Mouse (Mus musculus) Patski (cell line): ENCODE results near the gene Mpped2. TPM values are rescaled to one million over a fixed set of nuclear protein-coding genes. Genes with fewer than 3 reads are reported as not detected.
A peak's percentile ranks its signal among the peaks of the same experiment; 100 is the strongest.

Source experiments
- ATAC-seq: fragments of 100-300 bp; one replicate; pipeline ENCODE4 v1.8.0; 2021
- CTCF ChIA-PET: fragments of 350-600 bp; sonication (Branson Sonifier 250); formaldehyde crosslinking; loops from one replicate; lab custom pipeline; 2022; ENCODE audit warnings: inconsistent platforms; lab: Charles Lee
- POLR2A ChIA-PET: fragments of 350-600 bp; sonication (Branson Sonifier 250); formaldehyde crosslinking; loops from one replicate; lab custom pipeline; 2022; ENCODE audit warnings: antibody characterized with exemption, inconsistent platforms; lab: Charles Lee
- DNase-seq: peaks from one replicate; pipeline ENCODE4 v3.0.0-alpha.2; 2011; ENCODE audit warnings: low read depth, low spot score
- H3K27me3 ChIP-seq: fragments of 371-371 bp; one replicate; pipeline ENCODE4 v1.5.1; 2021
- CTCF ChIP-seq: fragments of 100-300 bp; IDR thresholded peaks from one replicate; pipeline ENCODE4 v1.5.1; 2021
- in situ Hi-C: fragments of 300-500 bp; cut with MboI; formaldehyde crosslinking; loops from 3 replicates; pipeline ENCODE4 v1.11.1; 2018; ENCODE audit warnings: low pct_unique_long_range_greater_than_20kb, mixed read lengths
- polyA plus RNA-seq: library from polyadenylated mRNA; unstranded; gene quantifications from one replicate; pipeline ENCODE4 v1.2.3, GENCODE M21; 2021

The Mpped2 gene
- polyA plus RNA-seq, 1 experiment from 2014 or later: 4.6 TPM

DNA sequence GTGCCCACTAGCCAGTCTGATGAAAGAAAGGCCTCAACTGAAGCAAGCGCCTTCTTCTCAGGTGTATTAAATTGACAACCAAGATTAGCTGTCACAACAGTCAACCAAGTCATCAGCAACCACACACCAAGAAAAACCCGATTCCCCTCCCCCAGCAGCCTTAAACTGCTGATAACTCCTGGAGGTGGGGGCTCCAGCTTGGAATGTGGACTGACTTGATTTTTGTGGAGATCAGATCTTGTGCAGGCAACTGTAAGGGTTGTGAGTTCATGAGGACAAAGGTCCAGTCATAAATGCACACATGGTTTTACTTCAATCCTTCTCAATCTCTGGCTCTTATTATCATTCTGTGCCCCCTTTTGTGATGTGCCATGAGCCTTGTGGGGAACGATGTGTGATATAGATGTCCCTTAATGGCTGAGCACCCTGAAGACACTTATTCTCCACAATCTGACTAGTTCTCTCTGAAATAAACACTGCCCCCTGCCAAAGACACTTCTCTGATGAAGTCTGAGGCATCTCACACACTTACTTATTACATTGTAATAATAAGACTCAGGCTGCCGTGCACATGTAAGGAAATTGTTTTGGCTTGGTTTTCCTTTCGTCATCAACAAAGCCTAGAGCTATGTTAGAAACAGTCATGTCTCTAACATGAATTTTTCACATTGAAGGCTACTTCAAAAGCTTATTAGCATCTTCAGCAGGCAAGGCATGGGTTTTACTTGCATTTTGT lies 13.2 kb upstream of the Mpped2 start:
- ATAC-seq (no peak), DNase-seq (no peak)
- peaks cover 4% of the 10 kb centered on the region for H3K27me3 ChIP-seq
- TF ChIP-seq CTCF: no peak
- in situ Hi-C loops: no loop called here
- ChIA-PET CTCF (no interaction called here), POLR2A (no interaction called here)

DNA sequence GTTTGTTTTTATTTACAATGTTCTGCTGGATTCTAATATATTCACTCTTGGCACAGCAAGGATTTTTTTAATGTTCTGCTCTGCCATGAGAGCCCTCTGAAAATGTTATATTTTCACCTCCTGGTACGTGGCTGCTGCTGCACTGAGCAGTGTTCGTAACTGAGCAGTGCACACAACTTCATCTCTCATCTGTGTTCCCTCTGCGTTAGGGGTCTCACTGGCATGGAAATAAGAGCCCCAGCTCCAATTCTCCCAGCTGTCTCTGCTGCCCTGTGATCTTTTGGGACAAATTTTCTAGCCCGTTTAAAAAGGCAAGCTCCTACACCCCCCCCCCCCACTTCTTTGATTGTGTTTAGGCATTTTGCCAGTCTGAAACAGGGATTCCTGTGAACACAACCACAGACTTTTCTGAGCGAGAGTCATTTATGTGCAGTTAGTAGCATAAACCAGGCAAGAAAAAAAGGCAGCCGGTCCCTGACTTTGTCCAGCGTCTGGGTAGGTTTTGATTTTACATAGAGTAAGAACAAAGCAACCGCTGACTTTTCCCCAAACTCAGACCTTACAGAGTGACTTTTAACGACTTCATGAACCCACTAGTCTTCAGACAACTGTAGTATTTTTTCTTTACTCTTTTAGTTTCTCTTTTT lies 9.8 kb upstream of the Mpped2 start:
- DNase-seq (no peak), ATAC-seq (no peak)
- peaks cover 9% of the 10 kb centered on the region for H3K27me3 ChIP-seq
- in situ Hi-C loops: no loop called here
- TF ChIP-seq CTCF: no peak
- POLR2A ChIA-PET: interaction anchor here (0.6 kb wide), 1 partner anchor 362 kb away, joined by 6 read pairs; no protein-coding TSS in a partner anchor
- CTCF ChIA-PET: no interaction called here

DNA sequence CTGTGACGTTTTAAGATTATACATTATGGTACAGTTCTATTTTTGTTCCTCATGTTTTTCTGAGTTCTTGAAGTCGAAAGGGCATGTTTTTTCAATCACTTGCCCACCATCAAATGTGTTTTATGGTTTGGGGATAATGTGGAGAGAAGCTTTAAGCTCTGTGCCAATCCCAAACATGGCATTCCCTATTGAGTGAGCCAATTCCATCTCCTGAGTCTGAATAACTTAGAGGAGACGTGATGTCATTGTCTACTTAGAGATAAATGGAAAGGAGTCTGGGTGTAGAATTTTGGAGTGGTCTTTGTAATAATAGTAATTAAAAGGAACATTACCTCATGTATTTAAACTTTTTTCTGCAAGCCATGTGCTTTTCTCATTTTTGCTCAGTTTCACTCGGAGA lies 9.2 kb upstream of the Mpped2 start:
- CTCF ChIA-PET: no interaction called here
- POLR2A ChIA-PET: no interaction called here
- peaks cover 9% of the 10 kb centered on the region for H3K27me3 ChIP-seq
- TF ChIP-seq CTCF: no peak
- in situ Hi-C loops: no loop called here
- DNase-seq (no peak), ATAC-seq (no peak)

- in situ Hi-C loops: loop anchor here (10.0 kb wide), 1 partner anchor 263 kb away; no protein-coding TSS in a partner anchor
- ChIA-PET CTCF (no interaction called here), POLR2A (no interaction called here)
- peaks cover 14% of the 10 kb centered on the region for H3K27me3 ChIP-seq
- TF ChIP-seq CTCF: no peak
- DNase-seq (no peak), ATAC-seq (no peak)
Observed at GRCm38 (mm10) chr2:106691753-106692363, 1.2 kb upstream of the Mpped2 start.

- DNase-seq (no peak), ATAC-seq (no peak)
- peaks cover 14% of the 10 kb centered on the region for H3K27me3 ChIP-seq
- POLR2A ChIA-PET: no interaction called here
- no peak for TF ChIP-seq CTCF
- CTCF ChIA-PET: no interaction called here
- in situ Hi-C loops: loop anchor here (10.0 kb wide), 1 partner anchor 262 kb away; no protein-coding TSS in a partner anchor
Observed at GRCm38 (mm10) chr2:106692405-106692782, 675 bp upstream of the Mpped2 start.

DNA sequence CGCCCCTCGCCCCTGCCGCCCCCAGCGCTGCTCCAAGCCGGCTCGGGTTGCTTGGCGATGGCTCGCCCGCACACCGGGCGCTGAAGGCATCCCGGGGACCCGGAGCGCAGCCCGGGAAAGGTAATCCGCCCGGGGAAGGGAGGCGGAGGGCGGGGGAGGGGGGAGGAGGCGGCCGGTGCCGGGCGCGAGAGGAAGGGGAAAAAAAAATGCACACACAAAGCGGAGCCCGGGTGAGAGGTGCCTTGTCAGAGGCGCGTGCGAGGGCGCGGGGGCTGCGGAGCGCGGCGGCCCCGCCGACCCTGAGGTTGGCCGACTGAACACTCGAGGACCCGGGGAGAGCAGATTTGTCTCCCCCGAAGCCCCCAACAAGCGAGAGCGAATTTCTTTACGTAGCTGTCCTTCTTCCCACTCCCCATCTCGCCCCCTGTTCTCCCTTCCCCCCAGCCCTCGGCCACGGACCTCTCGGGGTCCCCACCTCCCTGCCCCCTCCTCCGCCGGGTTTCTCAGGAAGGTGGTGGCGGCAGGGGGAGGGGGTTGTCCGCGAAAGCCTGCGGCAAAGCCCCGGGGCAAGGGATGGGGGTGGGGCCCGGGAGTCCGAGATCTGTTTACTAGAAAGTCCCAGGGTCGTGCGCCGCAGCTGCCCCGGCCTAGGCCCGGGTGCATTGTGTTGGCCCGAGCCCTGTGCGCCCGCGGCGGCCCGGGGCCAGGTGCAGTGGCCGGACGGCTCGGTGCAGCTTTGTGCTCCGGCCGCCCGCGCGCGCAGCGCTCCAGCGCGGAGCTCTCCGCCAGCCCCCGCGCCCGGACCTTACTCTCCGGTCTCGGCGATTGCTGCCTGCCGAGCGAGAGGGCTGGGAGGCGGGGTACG lies 865 bp downstream of the Mpped2 start:
- TF ChIP-seq CTCF: no peak
- H3K27me3 ChIP-seq: peaks cover 14% of the 10 kb centered on the region
- DNase-seq (no peak), ATAC-seq (peak; percentile 72)
- ChIA-PET CTCF (no interaction called here), POLR2A (interaction anchor here (0.7 to 1.2 kb wide), 2 partner anchors 18 to 20 kb away, joined by 3 to 4 read pairs; no protein-coding TSS in a partner anchor)
- in situ Hi-C loops: loop anchor here (10.0 kb wide), 1 partner anchor 261 kb away; no protein-coding TSS in a partner anchor

DNA sequence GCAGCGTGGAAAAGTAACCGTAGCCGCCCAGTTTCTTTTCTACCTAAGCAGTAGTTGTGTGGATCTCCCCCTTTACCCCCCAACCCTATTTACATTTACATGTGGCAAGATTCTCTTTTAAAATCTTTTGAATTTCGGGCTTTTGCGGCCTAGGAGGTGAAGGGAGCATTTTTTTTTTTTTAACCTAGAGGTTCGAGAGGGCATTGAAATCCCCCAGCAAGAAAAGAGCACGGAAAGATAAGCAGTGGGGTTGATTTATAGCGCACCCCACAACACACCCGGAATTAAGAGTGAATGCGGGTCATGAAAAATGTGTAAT lies 1.5 kb downstream of the Mpped2 start:
- in situ Hi-C loops: loop anchor here (10.0 kb wide), 1 partner anchor 260 kb away; no protein-coding TSS in a partner anchor
- ATAC-seq (no peak), DNase-seq (no peak)
- CTCF ChIA-PET: no interaction called here
- POLR2A ChIA-PET: interaction anchor here (0.7 to 1.2 kb wide), 2 partner anchors 17 to 20 kb away, joined by 3 to 4 read pairs; no protein-coding TSS in a partner anchor
- H3K27me3 ChIP-seq: peaks cover 14% of the 10 kb centered on the region
- no peak for TF ChIP-seq CTCF

DNA sequence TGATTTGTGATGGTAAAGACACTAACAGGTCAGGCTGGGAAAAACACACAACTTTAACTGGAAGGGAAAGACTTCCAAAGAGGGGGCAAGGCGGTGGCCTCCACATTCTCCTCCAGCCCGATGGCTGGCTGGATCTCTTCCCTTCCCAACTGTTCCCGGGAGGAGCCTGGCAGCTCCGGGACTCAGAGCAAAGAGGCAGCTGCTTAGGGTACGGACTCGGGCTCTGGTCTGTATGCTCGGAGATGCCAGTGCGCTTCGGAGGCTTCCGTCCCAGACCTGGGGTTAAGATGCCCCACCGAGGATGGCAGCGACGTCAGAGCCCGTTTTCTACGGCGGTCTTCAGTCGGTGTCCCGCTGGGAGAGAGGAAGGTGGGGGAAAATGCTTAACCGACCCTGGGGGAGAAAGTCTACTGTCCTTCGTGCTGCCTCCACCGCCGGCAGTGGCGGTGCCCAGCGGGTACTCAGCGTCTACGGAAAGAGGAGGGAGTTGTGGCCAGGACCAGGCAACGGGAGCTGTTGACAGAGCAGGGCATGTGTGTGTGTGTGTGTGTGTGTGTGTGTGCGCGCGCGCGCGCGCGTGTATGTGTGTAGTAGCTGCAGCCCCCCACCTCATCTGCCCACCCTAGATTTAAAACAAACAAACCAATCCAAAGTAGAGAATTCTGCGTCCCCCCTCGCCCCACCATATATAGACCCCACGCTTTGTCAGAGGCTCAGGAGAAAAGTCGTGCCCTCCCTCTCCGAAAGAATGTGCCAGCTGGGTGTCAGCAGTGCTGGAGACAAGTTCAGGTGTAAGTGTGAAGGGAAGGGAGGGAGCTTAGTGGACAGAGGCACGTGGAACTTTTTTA lies 2.0 kb downstream of the Mpped2 start:
- TF ChIP-seq CTCF: no peak
- ChIA-PET CTCF (no interaction called here), POLR2A (no interaction called here)
- ATAC-seq (no peak), DNase-seq (no peak)
- H3K27me3 ChIP-seq: peaks cover 11% of the 10 kb centered on the region
- in situ Hi-C loops: loop anchor here (10.0 kb wide), 1 partner anchor 260 kb away; no protein-coding TSS in a partner anchor

DNA sequence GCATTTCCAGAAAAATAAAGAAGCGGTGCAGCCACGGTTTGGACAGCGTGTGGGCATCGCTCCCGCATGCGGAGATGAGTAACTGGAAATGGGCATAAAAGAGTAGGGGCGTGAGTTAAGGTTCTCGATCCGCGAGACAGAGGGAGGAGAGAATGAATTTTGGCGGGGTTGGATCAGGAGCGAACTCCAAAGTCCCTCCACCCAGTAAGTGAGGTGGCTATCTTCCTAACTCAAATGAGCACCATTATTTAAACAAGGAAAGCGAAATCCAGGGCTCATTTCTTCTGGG lies 2.6 kb downstream of the Mpped2 start:
- DNase-seq (no peak), ATAC-seq (no peak)
- no peak for TF ChIP-seq CTCF
- in situ Hi-C loops: loop anchor here (10.0 kb wide), 1 partner anchor 259 kb away; no protein-coding TSS in a partner anchor
- POLR2A ChIA-PET: no interaction called here
- CTCF ChIA-PET: no interaction called here
- peaks cover 11% of the 10 kb centered on the region for H3K27me3 ChIP-seq
